Mouse (Mus musculus) fat pad, adult 2 months (tissue): ENCODE data around the gene Cotl1.

ENCODE experiments used
- DNase-seq: peaks from one replicate; pipeline ENCODE4 v3.0.0-alpha.2; 2011; ENCODE audit warnings: low read depth, low spot score; ENCODE audit errors: extremely low read depth

Cotl1 gene

GRCm38 (mm10) chr8:119788607-119789381, 51.5 kb downstream of the Cotl1 start:
- no peak for DNase-seq

- DNase-seq = no peak
These were observed 53.0 kb downstream of the Cotl1 start for GRCm38 (mm10) chr8:119787341-119787740.

GRCm38 (mm10) chr8:119786871-119787270, 53.5 kb downstream of the Cotl1 start:
- DNase-seq = no peak

GRCm38 (mm10) chr8:119785764-119786405, 54.5 kb downstream of the Cotl1 start:
- DNase-seq = no peak

GRCm38 (mm10) chr8:119784676-119785075, 55.7 kb downstream of the Cotl1 start:
- DNase-seq = no peak

GRCm38 (mm10) chr8:119784141-119784574, 56.2 kb downstream of the Cotl1 start:
- DNase-seq = no peak

GRCm38 (mm10) chr8:119783579-119783978, 56.8 kb downstream of the Cotl1 start:
- DNase-seq = no peak

GRCm38 (mm10) chr8:119782715-119783114, 57.6 kb downstream of the Cotl1 start:
- DNase-seq = peak; percentile 8

GRCm38 (mm10) chr8:119781086-119781840, 59.1 kb downstream of the Cotl1 start:
- DNase-seq = no peak

GRCm38 (mm10) chr8:119780402-119781049, 59.8 kb downstream of the Cotl1 start:
- DNase-seq = no peak

- DNase-seq = peak; percentile 30
These were observed 61.2 kb downstream of the Cotl1 start for GRCm38 (mm10) chr8:119779013-119779737.

- peak; percentile 89 for DNase-seq
These were observed 62.1 kb downstream of the Cotl1 start, which contains the start of gene Tldc1 for GRCm38 (mm10) chr8:119778263-119778662. Gene Tldc1, minus strand, starts transcription at chr8:119778416.

GRCm38 (mm10) chr8:119777765-119778164, 62.6 kb downstream of the Cotl1 start:
- DNase-seq = no peak

- DNase-seq = no peak
These were observed 63.6 kb downstream of the Cotl1 start for GRCm38 (mm10) chr8:119776668-119777245.

GRCm38 (mm10) chr8:119765761-119766444, 74.4 kb downstream of the Cotl1 start:
- DNase-seq = no peak

GRCm38 (mm10) chr8:119765311-119765710, 75.0 kb downstream of the Cotl1 start:
- no peak for DNase-seq

- no peak for DNase-seq
These were observed 77.8 kb downstream of the Cotl1 start for GRCm38 (mm10) chr8:119762226-119763220.

- no peak for DNase-seq
These were observed 78.7 kb downstream of the Cotl1 start for GRCm38 (mm10) chr8:119761692-119762091.
